In genomic region chr19:43646852-43647251, GRCm38 (mm10) we compare ENCODE assay signal across 25 mouse cellular contexts. TPM values are rescaled to one million over a fixed set of nuclear protein-coding genes. Genes with fewer than 3 reads are reported as not detected.
DNase-seq lines count a peak whose midpoint lies in the region; ATAC-seq lines count a peak whose summit lies in the region.
"Had no signal": no experiment of that assay in that cellular context is flagged by ENCODE, and none has a peak within 500 bp of the region (broad histone marks: within the 10 kb centered on the region; RNA-seq: fewer than 3 reads in every experiment).

No protein-coding gene starts in this region.

- no peaks in the 10 kb centered on the region for H3K9me3 ChIP-seq in heart, embryonic 10.5 days
- H3K9me3 ChIP-seq in midbrain, embryonic 11.5 days (ENCODE audit: control insufficient read depth, low read length), result no peaks in the 10 kb centered on the region
- H3K9me3 ChIP-seq in midbrain, embryonic 15.5 days, result no peaks in the 10 kb centered on the region
- no peaks in the 10 kb centered on the region for H3K9me3 ChIP-seq in hindbrain, embryonic 14.5 days (ENCODE audit: control insufficient read depth, low read length)
- H3K9me3 ChIP-seq: forebrain, embryonic 10.5 days; forebrain, embryonic 13.5 days; heart, embryonic 13.5 days; hindbrain, embryonic 15.5 days had no signal

- H3K4me3 ChIP-seq in heart, embryonic 10.5 days, result no peak overlapping the region
- H3K4me3 ChIP-seq in midbrain, embryonic 11.5 days (ENCODE audit: low read depth, low read length), result no peak overlapping the region
- no peak overlapping the region for H3K4me3 ChIP-seq in midbrain, embryonic 15.5 days
- no peak overlapping the region for H3K4me3 ChIP-seq in brown adipose tissue, adult 24 weeks (ENCODE audit: insufficient read depth, low read depth, low read length)
- H3K4me3 ChIP-seq in hindbrain, embryonic 14.5 days (replicated peaks; ENCODE audit: low read length), result no peak overlapping the region
- H3K4me3 ChIP-seq: forebrain, embryonic 10.5 days; forebrain, embryonic 13.5 days; gastrocnemius, adult 2 months; heart, embryonic 13.5 days; hindbrain, embryonic 15.5 days had no signal

- no peak overlapping the region for H3K4me2 ChIP-seq in midbrain, embryonic 11.5 days
- no peak overlapping the region for H3K4me2 ChIP-seq in midbrain, embryonic 15.5 days
- no peak overlapping the region for H3K4me2 ChIP-seq in hindbrain, embryonic 14.5 days (replicated peaks)
- H3K4me2 ChIP-seq: forebrain, embryonic 13.5 days; heart, embryonic 13.5 days; hindbrain, embryonic 15.5 days had no signal

- no peak overlapping the region for H3K9ac ChIP-seq in midbrain, embryonic 11.5 days (ENCODE audit: low read length)
- H3K9ac ChIP-seq in midbrain, embryonic 15.5 days, result no peak overlapping the region
- H3K9ac ChIP-seq in hindbrain, embryonic 14.5 days, result no peak overlapping the region
- H3K9ac ChIP-seq: forebrain, embryonic 13.5 days; heart, embryonic 13.5 days; hindbrain, embryonic 15.5 days had no signal

- no peaks in the 10 kb centered on the region for H3K36me3 ChIP-seq in heart, embryonic 10.5 days
- H3K36me3 ChIP-seq in midbrain, embryonic 11.5 days (ENCODE audit: control insufficient read depth, insufficient read depth, low read length), result no peaks in the 10 kb centered on the region; the same call in 1 of the 2 replicates
- H3K36me3 ChIP-seq in midbrain, embryonic 15.5 days (replicated peaks), result no peaks in the 10 kb centered on the region
- no peaks in the 10 kb centered on the region for H3K36me3 ChIP-seq in hindbrain, embryonic 14.5 days (replicated peaks; ENCODE audit: control insufficient read depth, insufficient read depth)
- H3K36me3 ChIP-seq: forebrain, embryonic 10.5 days; heart, embryonic 13.5 days; hindbrain, embryonic 15.5 days had no signal

- H3K27ac ChIP-seq in heart, embryonic 10.5 days, result no peak overlapping the region
- H3K27ac ChIP-seq in midbrain, embryonic 11.5 days (ENCODE audit: low read depth, low read length), result no peak overlapping the region
- H3K27ac ChIP-seq in midbrain, embryonic 15.5 days, result no peak overlapping the region
- 0 out of 2 replicates have a peak overlapping the region, but pooled peaks have one; percentile 4 for H3K27ac ChIP-seq in brown adipose tissue, adult 24 weeks (replicated peaks; ENCODE audit: low read depth, low read length)
- no peak overlapping the region for H3K27ac ChIP-seq in hindbrain, embryonic 14.5 days
- H3K27ac ChIP-seq: forebrain, embryonic 10.5 days; forebrain, embryonic 13.5 days; gastrocnemius, adult 2 months; heart, embryonic 13.5 days; hindbrain, embryonic 15.5 days had no signal

- ATAC-seq in midbrain, embryonic 11.5 days (ENCODE audit: low FRiP score), result no peak
- ATAC-seq in midbrain, embryonic 15.5 days (replicated peaks), result no peak
- ATAC-seq in hindbrain, embryonic 14.5 days (ENCODE audit: low FRiP score), result no peak
- ATAC-seq: forebrain, embryonic 13.5 days; forebrain, embryonic 16.5 days had no signal

- peak; percentile 57 for DNase-seq in heart, adult 11 months
- DNase-seq in heart, embryonic 10.5 days (ENCODE audit: low spot score), result no peak
- peak; percentile 69 for DNase-seq in midbrain, embryonic 11.5 days (ENCODE audit: low spot score, missing footprints)
- DNase-seq in retina, postnatal 1 day, result peak; percentile 59
- DNase-seq in adrenal gland, postnatal 10 days, result no peak
- DNase-seq in hindbrain, embryonic 14.5 days (ENCODE audit: low spot score), result no peak
- DNase-seq: adrenal gland, postnatal 14 days; cerebellum, adult 18-20 months; cerebellum, adult 9-10 months; cerebellum, postnatal 14 days; gastrocnemius, adult 2 months; gastrocnemius, postnatal 14 days; heart, adult 18-20 months; heart, postnatal 14 days; heart, postnatal 4 days had no signal

- H3K4me1 ChIP-seq in heart, embryonic 10.5 days, result no peaks in the 10 kb centered on the region
- H3K4me1 ChIP-seq in midbrain, embryonic 11.5 days (ENCODE audit: control insufficient read depth, insufficient read depth, low read length), result no peaks in the 10 kb centered on the region
- no peaks in the 10 kb centered on the region for H3K4me1 ChIP-seq in midbrain, embryonic 15.5 days
- peaks cover 15% of the 10 kb centered on the region for H3K4me1 ChIP-seq in brown adipose tissue, adult 24 weeks (ENCODE audit: control insufficient read depth, insufficient read depth, insufficient read length, low read length)
- no peaks in the 10 kb centered on the region for H3K4me1 ChIP-seq in hindbrain, embryonic 14.5 days (replicated peaks; ENCODE audit: control insufficient read depth, insufficient read depth, low read length)
- H3K4me1 ChIP-seq: forebrain, embryonic 10.5 days; forebrain, embryonic 13.5 days; heart, embryonic 13.5 days; hindbrain, embryonic 15.5 days had no signal

- 65% methylated on average over 7 of the region's 7 CpGs for WGBS in heart, embryonic 10.5 days
- 65% methylated on average over 7 of the region's 7 CpGs for WGBS in midbrain, embryonic 11.5 days
- 65% methylated on average over 7 of the region's 7 CpGs for WGBS in midbrain, embryonic 15.5 days
- WGBS in hindbrain, embryonic 14.5 days, result 57% methylated on average over 7 of the region's 7 CpGs

- peaks cover 32% of the 10 kb centered on the region for H3K27me3 ChIP-seq in heart, embryonic 10.5 days (ENCODE audit: insufficient read depth, poor library complexity, severe bottlenecking)
- H3K27me3 ChIP-seq in midbrain, embryonic 11.5 days (ENCODE audit: control insufficient read depth, insufficient read depth, low read length), result no peaks in the 10 kb centered on the region
- H3K27me3 ChIP-seq in midbrain, embryonic 15.5 days (replicated peaks), result no peaks in the 10 kb centered on the region
- H3K27me3 ChIP-seq in hindbrain, embryonic 14.5 days (ENCODE audit: control insufficient read depth, insufficient read depth, low read length), result no peaks in the 10 kb centered on the region
- H3K27me3 ChIP-seq: forebrain, embryonic 13.5 days; hindbrain, embryonic 15.5 days had no signal

RNA-seq across cellular contexts. Expression of gene Slc25a28, which starts 27.8 kb away (rescaled TPM):
- polyA plus RNA-seq in heart, embryonic 10.5 days (2016; fragmentation: Nextera tagmentation; extraction: Ambion mirVana), result 9.2 and 13.7 TPM in 2 replicates
- 7.6 and 9.7 TPM in 2 replicates for polyA plus RNA-seq in midbrain, embryonic 11.5 days (2014; fragmentation: Nextera tagmentation; extraction: Ambion mirVana)
- 14.4 and 16.7 TPM in 2 replicates for polyA plus RNA-seq in midbrain, embryonic 15.5 days (2015; fragmentation: Nextera tagmentation; extraction: Ambion mirVana)
- polyA plus RNA-seq in brown adipose tissue, adult 24 weeks (2012; ENCODE audit: insufficient read depth, insufficient read length, missing spikeins), result 33.1 and 35.6 TPM in 2 replicates
- total RNA-seq in adrenal gland, postnatal 10 days (2021), result 10 to 100 TPM; 54.9 to 59.2 TPM
- polyA plus RNA-seq in hindbrain, embryonic 14.5 days (2014; fragmentation: Nextera tagmentation; extraction: Ambion mirVana), result 14.2 and 14.9 TPM in 2 replicates

RNA-seq across cellular contexts. Expression of gene Nkx2-3, which starts 34.7 kb away (rescaled TPM):
- 0.55 and 2.4 TPM in 2 replicates for polyA plus RNA-seq in heart, embryonic 10.5 days (2016; fragmentation: Nextera tagmentation; extraction: Ambion mirVana)
- 0.60 and 0.77 TPM in 2 replicates for polyA plus RNA-seq in midbrain, embryonic 11.5 days (2014; fragmentation: Nextera tagmentation; extraction: Ambion mirVana)
- polyA plus RNA-seq in midbrain, embryonic 15.5 days (2015; fragmentation: Nextera tagmentation; extraction: Ambion mirVana), result 0.40 and 0.98 TPM in 2 replicates
- polyA plus RNA-seq in brown adipose tissue, adult 24 weeks (2012; ENCODE audit: insufficient read depth, insufficient read length, missing spikeins), result not detected in 2 replicates
- under 1 TPM in 1 of 2 experiments, not detected in 1; 0.12 TPM for total RNA-seq in adrenal gland, postnatal 10 days (2021)
- polyA plus RNA-seq in hindbrain, embryonic 14.5 days (2014; fragmentation: Nextera tagmentation; extraction: Ambion mirVana), result not detected in 2 replicates
- total RNA-seq: adrenal gland, adult 18-20 months; adrenal gland, postnatal 14 days; gastrocnemius, adult 2 months; gastrocnemius, postnatal 14 days; gastrocnemius, postnatal 4 days; heart, adult 18-20 months; heart, postnatal 14 days; heart, postnatal 4 days had no signal
- polyA plus RNA-seq: heart, embryonic 13.5 days; heart, embryonic 16.5 days had no signal

RNA-seq across cellular contexts. Expression of gene Entpd7, which starts 42.6 kb away (rescaled TPM):
- polyA plus RNA-seq in heart, embryonic 10.5 days (2016; fragmentation: Nextera tagmentation; extraction: Ambion mirVana), result 7.7 and 7.9 TPM in 2 replicates
- polyA plus RNA-seq in midbrain, embryonic 11.5 days (2014; fragmentation: Nextera tagmentation; extraction: Ambion mirVana), result 12.2 and 12.7 TPM in 2 replicates
- 7.8 and 10.4 TPM in 2 replicates for polyA plus RNA-seq in midbrain, embryonic 15.5 days (2015; fragmentation: Nextera tagmentation; extraction: Ambion mirVana)
- polyA plus RNA-seq in brown adipose tissue, adult 24 weeks (2012; ENCODE audit: insufficient read depth, insufficient read length, missing spikeins), result 1.7 and 2.0 TPM in 2 replicates
- 10 to 100 TPM; 14.2 to 15.5 TPM for total RNA-seq in adrenal gland, postnatal 10 days (2021)
- 11.9 and 13.0 TPM in 2 replicates for polyA plus RNA-seq in hindbrain, embryonic 14.5 days (2014; fragmentation: Nextera tagmentation; extraction: Ambion mirVana)

Comparison
In these comparisons a context has a peak if more than half of its experiments do, and no peak if none do; other contexts are left out.
1. DNase-seq: peak in heart, adult 11 months (single experiment), midbrain, embryonic 11.5 days (single experiment) and retina, postnatal 1 day (single experiment); none in heart, embryonic 10.5 days (single experiment), adrenal gland, postnatal 10 days (single experiment) and hindbrain, embryonic 14.5 days (single experiment).